Mouse (Mus musculus) forebrain, embryonic 14.5 days (tissue): ENCODE results near the gene Foxd1. TPM values are rescaled to one million over a fixed set of nuclear protein-coding genes. Genes with fewer than 3 reads are reported as not detected.
A peak's percentile ranks its signal among the peaks of the same experiment; 100 is the strongest.

Source experiments
- ATAC-seq: fragments of 200-750 bp; cut with Nextera tagmentation; 2 replicates; pipeline ENCODE4 v1.8.0; 2017; ENCODE audit warnings: mild to moderate bottlenecking, moderate library complexity
- DNase-seq: peaks from one replicate; pipeline ENCODE4 v3.0.0-alpha.2; 2015; ENCODE audit warnings: low spot score
- H3K27ac ChIP-seq: fragments of 300-500 bp; sonication (generic); 2 replicates; pipeline ENCODE4 v1.5.1; 2014; ENCODE audit warnings: low read depth, mild to moderate bottlenecking, control low read depth, low read length, moderate library complexity
- H3K27me3 ChIP-seq: fragments of 300-500 bp; sonication (generic); replicated peaks from 2 replicates; pipeline ENCODE4 v1.6.1; 2014; ENCODE audit warnings: low read length, control low read depth, mixed read lengths; ENCODE audit not compliant: control insufficient read depth, insufficient read depth
- H3K36me3 ChIP-seq: fragments of 300-500 bp; sonication (generic); 2 replicates; pipeline ENCODE4 v1.6.1; 2014; ENCODE audit warnings: low read length, control low read depth; ENCODE audit not compliant: control insufficient read depth, insufficient read depth
- H3K4me1 ChIP-seq: fragments of 300-500 bp; sonication (generic); 2 replicates; pipeline ENCODE4 v1.6.1; 2014; ENCODE audit warnings: antibody characterized with exemption, low read length, control low read depth; ENCODE audit not compliant: control insufficient read depth, insufficient read depth
- H3K4me2 ChIP-seq: fragments of 300-500 bp; sonication (generic); 2 replicates; pipeline ENCODE4 v1.6.1; 2014; ENCODE audit warnings: mild to moderate bottlenecking, control low read depth, low read length
- H3K4me3 ChIP-seq: fragments of 300-500 bp; sonication (generic); 2 replicates; pipeline ENCODE4 v1.5.1; 2014; ENCODE audit warnings: low read depth, low read length, control low read depth
- H3K9ac ChIP-seq: fragments of 300-500 bp; sonication (generic); 2 replicates; pipeline ENCODE4 v1.6.1; 2014; ENCODE audit warnings: mild to moderate bottlenecking, low read length, control low read depth, moderate library complexity
- H3K9me3 ChIP-seq: fragments of 300-500 bp; sonication (generic); replicated peaks from 2 replicates; pipeline ENCODE4 v1.6.1; 2016; ENCODE audit warnings: low read length, control low read depth, mixed read lengths; ENCODE audit not compliant: control insufficient read depth
- WGBS: fragments of 180-500 bp; shearing (Covaris S2); extraction: QIAGEN DNeasy Blood & Tissue Kit; methylation state at CpG from one replicate; pipeline ENCODE4 v1.1.7; 2014; 5-methylcytosine and 5-hydroxymethylcytosine counted together
- polyA plus RNA-seq: library from polyadenylated mRNA; unstranded; fragments of >200 nt; fragmentation: Nextera tagmentation; extraction: Ambion mirVana; gene quantifications from 2 replicates; pipeline ENCODE4 v1.2.1, GENCODE M21; 2014

Foxd1 gene
- polyA plus RNA-seq, 1 experiment from 2014 or later, result 0.76 TPM

GRCm38 (mm10) chr13:98357433-98358423 lies 3.7 kb downstream of the Foxd1 start:
- Histone ChIP-seq H3K4me2 (peak overlapping the region; percentile 12; the same call in 1 of the 2 replicates), H3K9me3 (no peaks in the 10 kb centered on the region), H3K27me3 (peaks cover 81% of the 10 kb centered on the region), H3K36me3 (no peaks in the 10 kb centered on the region), H3K9ac (0 out of 2 replicates have a peak overlapping the region, but pooled peaks have one; percentile 13), H3K27ac (peak overlapping the region; percentile 21; the same call in 1 of the 2 replicates), H3K4me1 (peaks cover 11% of the 10 kb centered on the region; the same call in 1 of the 2 replicates), H3K4me3 (0 out of 2 replicates have a peak overlapping the region, but pooled peaks have one; percentile 1)
- DNase-seq (no peak), ATAC-seq (no peak)
- WGBS, result 1% methylated on average over 18 of the region's 18 CpGs

- H3K27me3 ChIP-seq, result peaks cover 82% of the 10 kb centered on the region
- H3K27ac ChIP-seq, result peak overlapping the region; percentile 21; the same call in 1 of the 2 replicates
- H3K9me3 ChIP-seq, result no peaks in the 10 kb centered on the region
- DNase-seq (no peak), ATAC-seq (no peak)
- H3K4me3 ChIP-seq, result no peak overlapping the region
- H3K36me3 ChIP-seq, result no peaks in the 10 kb centered on the region
- WGBS, result 2% methylated on average over 23 of the region's 23 CpGs
- H3K4me1 ChIP-seq, result peaks cover 11% of the 10 kb centered on the region; the same call in 1 of the 2 replicates
- H3K4me2 ChIP-seq, result peak overlapping the region; percentile 12; the same call in 1 of the 2 replicates
- H3K9ac ChIP-seq, result 0 out of 2 replicates have a peak overlapping the region, but pooled peaks have one; percentile 13
Observed at GRCm38 (mm10) chr13:98358424-98359181, 4.6 kb downstream of the Foxd1 start.

- DNase-seq (no peak), ATAC-seq (no peak)
- Histone ChIP-seq H3K36me3 (no peaks in the 10 kb centered on the region), H3K9me3 (no peaks in the 10 kb centered on the region), H3K4me2 (no peak overlapping the region), H3K4me1 (peaks cover 8% of the 10 kb centered on the region; the same call in 1 of the 2 replicates), H3K9ac (no peak overlapping the region), H3K27ac (no peak overlapping the region), H3K4me3 (no peak overlapping the region), H3K27me3 (peaks cover 80% of the 10 kb centered on the region)
- under 1% methylated on average over 6 of the region's 8 CpGs for WGBS
Observed at GRCm38 (mm10) chr13:98359337-98359736, 5.3 kb downstream of the Foxd1 start.

GRCm38 (mm10) chr13:98360391-98360790 lies 6.3 kb downstream of the Foxd1 start:
- no peaks in the 10 kb centered on the region for H3K9me3 ChIP-seq
- no peak overlapping the region for H3K27ac ChIP-seq
- no peak overlapping the region for H3K9ac ChIP-seq
- ATAC-seq (no peak), DNase-seq (no peak)
- 0 out of 2 replicates have a peak, but pooled peaks cover 1% of the 10 kb centered on the region for H3K4me1 ChIP-seq
- no peaks in the 10 kb centered on the region for H3K36me3 ChIP-seq
- no peak overlapping the region for H3K4me2 ChIP-seq
- WGBS, result 2% methylated on average over 6 of the region's 6 CpGs
- no peak overlapping the region for H3K4me3 ChIP-seq
- H3K27me3 ChIP-seq, result peaks cover 76% of the 10 kb centered on the region

GRCm38 (mm10) chr13:98361161-98361560 lies 7.1 kb downstream of the Foxd1 start:
- no peak overlapping the region for H3K9ac ChIP-seq
- DNase-seq (no peak), ATAC-seq (no peak)
- H3K4me2 ChIP-seq, result no peak overlapping the region
- H3K4me1 ChIP-seq, result no peaks in the 10 kb centered on the region
- WGBS, result 1% methylated on average over 5 of the region's 5 CpGs
- H3K36me3 ChIP-seq, result no peaks in the 10 kb centered on the region
- no peaks in the 10 kb centered on the region for H3K9me3 ChIP-seq
- H3K27me3 ChIP-seq, result peaks cover 76% of the 10 kb centered on the region
- no peak overlapping the region for H3K4me3 ChIP-seq
- no peak overlapping the region for H3K27ac ChIP-seq

GRCm38 (mm10) chr13:98363046-98363445 lies 9.0 kb downstream of the Foxd1 start:
- H3K36me3 ChIP-seq, result no peaks in the 10 kb centered on the region
- no peak overlapping the region for H3K4me2 ChIP-seq
- 6% methylated on average over 4 of the region's 4 CpGs for WGBS
- H3K27me3 ChIP-seq, result peaks cover 87% of the 10 kb centered on the region
- H3K9ac ChIP-seq, result no peak overlapping the region
- H3K9me3 ChIP-seq, result no peaks in the 10 kb centered on the region
- H3K4me3 ChIP-seq, result no peak overlapping the region
- no peak for ATAC-seq
- DNase-seq, result no peak
- no peak overlapping the region for H3K27ac ChIP-seq
- H3K4me1 ChIP-seq, result no peaks in the 10 kb centered on the region

- Histone ChIP-seq H3K9ac (no peak overlapping the region), H3K36me3 (no peaks in the 10 kb centered on the region), H3K27me3 (peaks cover 88% of the 10 kb centered on the region), H3K4me3 (no peak overlapping the region), H3K4me1 (no peaks in the 10 kb centered on the region), H3K9me3 (no peaks in the 10 kb centered on the region), H3K27ac (no peak overlapping the region), H3K4me2 (no peak overlapping the region)
- DNase-seq (no peak), ATAC-seq (no peak)
- under 1% methylated on average over 8 of the region's 8 CpGs for WGBS
Observed at GRCm38 (mm10) chr13:98365081-98365480, 11.0 kb downstream of the Foxd1 start.

GRCm38 (mm10) chr13:98365766-98366421 lies 11.9 kb downstream of the Foxd1 start:
- H3K4me1 ChIP-seq, result no peaks in the 10 kb centered on the region
- ATAC-seq (peak; percentile 26; the same call in 1 of the 2 replicates), DNase-seq (no peak)
- no peak overlapping the region for H3K9ac ChIP-seq
- no peaks in the 10 kb centered on the region for H3K36me3 ChIP-seq
- H3K9me3 ChIP-seq, result no peaks in the 10 kb centered on the region
- peaks cover 86% of the 10 kb centered on the region for H3K27me3 ChIP-seq
- 1% methylated on average over 52 of the region's 52 CpGs for WGBS
- peak overlapping the region; percentile 6; the same call in 1 of the 2 replicates for H3K4me3 ChIP-seq
- H3K27ac ChIP-seq, result no peak overlapping the region
- H3K4me2 ChIP-seq, result peak overlapping the region; percentile 40
